Mouse (Mus musculus) heart, postnatal 10 days (tissue): ENCODE data around the gene Zbtb11. TPM values are rescaled to one million over a fixed set of nuclear protein-coding genes. Genes with fewer than 3 reads are reported as not detected.
A peak's percentile ranks its signal among the peaks of the same experiment; 100 is the strongest.
"Not testable (repeated sequence)": the region's sequence is repeated elsewhere in the genome, so short reads cannot be mapped to it uniquely, and the experiment has no call there.

Experiments
- DNase-seq, 2 experiments: peaks; one replicate each; pipeline ENCODE4 v3.0.0; 2021
- intact Hi-C: fragments of 180-260 bp; cut with DNase I; formaldehyde crosslinking; loops from one replicate; pipeline ENCODE4 v1.15.1; 2025
- total RNA-seq, 2 experiments: library from RNA; stranded (reverse); gene quantifications; 2 replicates each; pipeline ENCODE4 v1.2.3; 2021

Gene Zbtb11
- total RNA-seq, 2 experiments from 2014 or later, result 9.0 to 9.6 TPM

DNA sequence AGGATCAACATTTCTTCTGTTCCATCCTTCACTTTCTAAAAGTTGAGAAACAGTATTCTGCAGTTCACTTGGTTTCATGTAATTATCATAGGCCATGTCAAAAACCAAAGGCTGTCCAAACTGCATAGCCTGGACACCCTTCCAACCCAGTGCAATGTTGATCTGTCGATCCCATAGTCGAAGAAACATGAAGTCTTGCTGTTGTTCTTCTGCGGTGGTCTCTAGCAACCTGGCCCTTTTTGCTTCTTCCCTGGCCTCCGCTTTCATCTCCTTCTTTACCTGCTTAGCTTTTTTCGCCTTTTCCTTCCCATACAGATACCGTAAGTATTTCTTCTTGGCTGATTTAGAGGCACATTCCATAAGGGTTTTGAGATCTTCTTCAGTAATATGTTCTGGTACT is 60.9 kb downstream of the Zbtb11 start:
- intact Hi-C loops, result no loop called here
- DNase-seq, result no peak

DNA sequence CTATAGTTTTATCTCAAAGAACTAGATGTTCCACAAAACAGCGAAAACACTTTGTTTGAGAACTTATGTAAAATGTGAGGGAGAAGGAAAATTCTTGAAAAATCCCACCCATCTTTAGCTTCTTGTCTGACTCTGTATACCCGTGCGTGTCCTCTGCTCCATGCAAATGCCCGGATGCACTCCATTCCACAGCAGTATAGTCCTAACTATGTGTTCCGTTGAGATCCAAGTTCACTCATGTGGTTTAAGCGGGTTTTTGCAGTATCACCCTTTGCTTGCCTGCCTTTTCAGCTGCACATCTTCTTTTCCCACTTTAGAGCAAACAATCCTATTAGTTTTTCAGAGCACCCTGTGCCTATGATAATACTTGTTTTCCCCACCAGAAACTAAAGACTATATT is 62.8 kb downstream of the Zbtb11 start:
- no peak for DNase-seq
- intact Hi-C loops, result no loop called here

DNA sequence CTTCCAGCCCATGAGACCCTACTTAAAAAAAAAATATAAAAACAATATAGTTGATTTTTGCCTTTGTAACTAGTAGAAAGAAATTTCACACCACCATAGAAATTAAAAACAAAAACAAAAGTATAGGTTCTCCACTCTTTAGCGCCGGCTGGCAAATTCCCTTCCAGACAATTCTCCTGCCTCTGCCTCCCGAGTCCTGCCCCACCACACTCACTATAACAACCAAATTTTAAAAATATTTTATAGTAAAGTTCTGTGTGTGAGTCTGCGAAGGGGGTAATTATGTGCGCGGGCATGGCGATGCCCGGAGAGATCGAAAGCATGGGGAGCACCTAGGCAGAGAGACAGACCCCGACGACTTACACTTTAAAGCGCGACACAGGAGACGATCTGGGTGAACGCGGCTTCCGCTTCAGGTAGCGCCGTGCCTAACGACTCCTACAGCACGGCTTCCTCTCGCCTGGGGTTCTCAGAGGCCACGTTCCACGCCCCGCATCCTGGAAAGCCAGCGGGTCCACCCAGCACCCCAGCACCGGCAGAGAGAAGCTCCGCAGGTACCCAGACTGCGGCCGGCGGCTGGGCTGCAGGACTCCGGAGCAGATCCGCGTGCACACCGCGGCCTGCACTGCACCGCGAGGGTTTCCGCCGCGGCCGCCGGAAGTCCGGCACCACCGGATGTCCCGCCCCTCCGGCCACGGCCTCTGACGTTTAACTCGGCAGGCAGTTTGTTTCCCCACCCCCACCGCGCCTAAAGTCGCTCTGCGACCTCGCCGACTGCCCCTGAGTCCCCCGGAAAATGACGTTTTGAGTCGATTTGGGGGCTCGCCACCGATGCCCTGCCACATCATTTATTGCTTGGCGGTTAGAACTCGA is 63.7 kb downstream of the Zbtb11 start, which contains the start of gene Trmt10c:
TSS of gene Trmt10c (minus strand) at position 682 of the 873 bp plus-strand sequence.
- peak; percentile 94 to 96 for DNase-seq
- intact Hi-C loops, result no loop called here

DNA sequence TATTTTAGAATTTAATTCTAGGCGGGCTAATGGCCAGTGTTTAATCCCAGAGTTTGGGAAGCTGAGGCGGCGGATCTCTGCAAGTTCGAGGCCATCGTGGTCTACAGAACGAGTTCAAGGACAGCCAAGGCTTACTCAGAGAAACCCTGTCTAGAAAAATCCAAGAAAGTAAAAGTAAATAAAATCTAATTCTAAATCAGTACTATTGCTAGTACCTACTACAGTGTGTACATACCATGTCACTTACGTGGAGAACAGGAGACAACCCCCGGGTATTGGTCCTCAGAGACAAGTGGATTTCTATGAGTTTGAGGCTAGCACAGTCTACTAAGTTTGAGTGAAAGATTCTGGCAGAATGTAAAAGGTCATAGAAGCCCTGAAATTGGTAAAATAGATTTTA is 64.4 kb downstream of the Zbtb11 start:
- no peak for DNase-seq
- intact Hi-C loops, result no loop called here

DNA sequence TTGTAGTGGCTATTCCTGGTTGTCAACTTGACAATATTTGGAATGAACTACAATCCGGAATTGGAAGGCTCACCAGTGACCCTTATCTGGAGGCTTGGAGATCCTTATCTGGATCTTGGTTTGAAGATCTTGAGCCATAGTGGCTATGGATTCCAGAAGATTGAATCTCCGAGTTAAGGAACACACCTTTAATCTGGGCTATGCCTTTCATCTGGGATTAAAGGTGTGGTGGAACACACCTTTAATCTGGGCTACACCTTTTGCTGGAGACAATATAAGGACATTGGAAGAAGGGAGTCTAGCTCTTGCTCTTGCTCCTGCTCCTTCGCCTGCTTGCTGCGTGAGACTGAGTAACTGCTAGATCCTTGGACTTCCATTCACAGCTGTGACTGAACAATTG is 74.4 kb downstream of the Zbtb11 start, which contains the start of gene Senp7:
TSS of gene Senp7 (plus strand) at position 301 of the 400 bp plus-strand sequence.
- intact Hi-C loops, DNase-seq: not testable (repeated sequence)

DNA sequence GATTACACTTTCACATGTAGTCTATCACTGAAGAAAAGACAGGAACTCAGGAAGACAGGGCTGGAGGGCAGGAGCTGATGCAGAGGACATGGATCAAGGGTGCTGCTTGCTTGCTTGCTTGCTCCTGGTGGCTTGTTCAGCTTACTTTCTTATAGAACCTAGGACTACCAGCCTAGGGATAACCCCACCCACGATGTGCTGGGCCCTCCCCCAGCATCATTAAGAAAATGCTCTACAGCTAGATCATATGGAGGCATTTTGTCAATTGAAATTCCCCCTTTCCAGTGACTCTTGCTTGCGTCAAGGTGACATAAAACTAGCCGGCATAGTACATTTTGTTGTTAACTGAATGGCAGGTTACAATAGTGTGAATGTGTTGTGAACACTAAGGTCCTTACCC is 82.2 kb downstream of the Zbtb11 start:
- DNase-seq, result no peak
- intact Hi-C loops, result no loop called here

DNA sequence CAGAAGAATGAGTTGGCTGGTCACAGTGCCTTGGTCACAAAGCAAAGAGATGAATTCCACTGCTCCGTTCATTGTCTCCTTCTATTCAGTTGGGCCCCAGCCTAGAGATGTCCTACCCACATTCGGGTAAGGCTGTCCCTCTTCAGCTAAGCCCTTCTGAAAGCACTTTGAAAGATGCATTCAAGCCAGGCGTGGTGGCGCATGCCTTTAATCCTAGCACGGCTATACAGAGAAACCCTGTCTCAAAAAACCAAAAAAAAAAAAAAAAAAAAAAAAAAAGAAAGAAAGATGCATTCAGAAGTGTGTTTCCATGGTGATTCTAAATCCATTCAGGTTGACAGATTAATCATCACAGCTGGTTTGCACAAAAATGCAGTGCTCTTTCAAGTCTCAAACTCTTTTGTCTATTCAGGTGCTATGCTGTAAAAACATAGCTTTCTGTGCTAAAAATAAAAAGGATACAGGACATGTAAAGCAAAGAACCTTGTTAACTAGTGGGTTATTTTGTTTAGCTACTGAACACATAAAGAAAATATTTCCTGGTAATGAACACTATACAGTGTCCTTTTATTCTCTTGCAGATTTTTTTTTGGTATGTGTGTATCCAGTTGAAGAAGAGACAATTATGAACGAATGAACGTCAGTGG is 83.4 kb downstream of the Zbtb11 start:
- DNase-seq, result no peak
- intact Hi-C loops, result no loop called here

DNA sequence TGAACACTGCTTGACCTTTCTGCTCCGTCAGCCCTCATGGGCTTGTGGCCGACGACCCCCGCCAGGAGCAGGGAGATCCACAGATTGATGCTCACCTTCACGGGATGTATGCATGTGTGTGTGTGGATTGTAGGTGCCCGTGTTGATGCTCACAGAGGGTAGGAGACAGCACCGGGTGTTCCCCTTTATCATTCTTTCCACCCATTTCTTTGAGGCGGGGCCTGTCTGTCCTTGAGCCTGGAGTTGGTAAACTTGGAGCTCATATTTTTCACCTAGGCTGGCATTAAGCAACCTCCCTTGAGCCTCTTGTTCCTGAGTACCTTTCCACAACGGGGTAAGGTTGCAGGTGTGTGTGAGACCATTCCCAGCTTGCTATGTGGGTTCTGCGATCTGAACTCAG is 84.5 kb downstream of the Zbtb11 start:
- intact Hi-C loops, result no loop called here
- DNase-seq, result no peak

Other genes with a start within 250 kb of the Zbtb11 start
- gene Nfkbiz, start 135.0 kb upstream of the Zbtb11 start, total RNA-seq, result 1 to 10 TPM; 3.0 to 4.0 TPM
- gene Nxpe3, start 78.6 kb upstream of the Zbtb11 start, total RNA-seq, result under 1 TPM; 0.43 to 0.77 TPM
- 1 to 10 TPM; 4.9 to 6.6 TPM for gene Cep97, start 39.0 kb upstream of the Zbtb11 start, total RNA-seq
- gene Rpl24, start 7.6 kb upstream of the Zbtb11 start, total RNA-seq, result 100 to 1,000 TPM; 671 to 687 TPM
- gene Pcnp, start 55.9 kb downstream of the Zbtb11 start, total RNA-seq, result 10 to 100 TPM; 63.5 to 65.0 TPM
- 10 to 100 TPM; 11.7 to 12.5 TPM for gene Trmt10c, start 63.9 kb downstream of the Zbtb11 start, total RNA-seq
- gene Senp7, start 74.5 kb downstream of the Zbtb11 start, total RNA-seq, result 10 to 100 TPM; 19.8 to 21.6 TPM
- gene Impg2, start 230.4 kb downstream of the Zbtb11 start, total RNA-seq, result under 1 TPM; 0.45 to 0.79 TPM